Mouse (Mus musculus): ENCODE data around the gene Ttc28. TPM values are rescaled to one million over a fixed set of nuclear protein-coding genes. Genes with fewer than 3 reads are reported as not detected.

The Ttc28 gene
- polyA plus RNA-seq, 1 experiment: 14.4 TPM

DNA sequence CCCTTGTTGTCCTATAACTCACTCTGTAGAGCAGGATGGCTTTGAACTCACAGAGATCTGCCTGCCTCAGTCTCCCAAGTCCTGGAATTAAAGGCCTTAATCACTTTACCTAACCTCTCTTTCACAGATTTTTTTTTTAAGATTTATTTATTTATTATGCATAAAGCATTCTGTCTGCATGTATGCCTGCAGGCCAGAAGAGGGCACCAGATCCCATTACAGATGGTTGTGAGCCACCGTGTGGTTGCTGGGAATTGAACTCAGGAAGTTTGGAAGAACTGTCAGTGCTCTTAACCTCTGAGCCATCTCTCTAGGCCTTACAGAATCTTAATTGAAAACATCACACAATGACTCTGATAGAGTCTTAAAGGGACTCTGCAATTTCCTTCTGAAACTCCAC, 26.6 kb upstream of the Ttc28 start:
- no peaks in the 10 kb centered on the region for H3K4me1 ChIP-seq (ENCODE audit: control insufficient read depth, insufficient read depth, low read length)
- TF ChIP-seq CTCF (IDR thresholded peaks at IDR 0.05; ENCODE audit: insufficient read depth, low read length) (no peak), POLR2A (IDR thresholded peaks at IDR 0.05; ENCODE audit: borderline replicate concordance, extremely low read depth, low read depth, low read length) (no peak)
- no peak for DNase-seq
- H3K4me3 ChIP-seq (replicated peaks; ENCODE audit: extremely low read depth, low read depth, low read length): no peak overlapping the region
- WGBS: 74% methylated on average over 1 of the region's 1 CpGs

- no peak for TF ChIP-seq CTCF (IDR thresholded peaks at IDR 0.05; ENCODE audit: insufficient read depth, low read length)
- TF ChIP-seq POLR2A (IDR thresholded peaks at IDR 0.05; ENCODE audit: borderline replicate concordance, extremely low read depth, low read depth, low read length): no peak
- Histone ChIP-seq H3K4me3 (replicated peaks; ENCODE audit: extremely low read depth, low read depth, low read length) (no peak overlapping the region), H3K4me1 (ENCODE audit: control insufficient read depth, insufficient read depth, low read length) (peaks cover 5% of the 10 kb centered on the region; the same call in 1 of the 2 replicates)
- WGBS: 50% methylated on average over 5 of the region's 5 CpGs
- DNase-seq: no peak
Measured at GRCm38 (mm10) chr5:110857091-110857490, 22.5 kb upstream of the Ttc28 start.

- DNase-seq: peak; percentile 63
- TF ChIP-seq POLR2A (IDR thresholded peaks at IDR 0.05; ENCODE audit: borderline replicate concordance, extremely low read depth, low read depth, low read length) (peak; percentile 47; the same call in 1 of the 2 replicates), CTCF (IDR thresholded peaks at IDR 0.05; ENCODE audit: insufficient read depth, low read length) (no peak)
- WGBS: 14% methylated on average over 13 of the region's 13 CpGs
- peak overlapping the region; percentile 87 for H3K4me3 ChIP-seq (replicated peaks; ENCODE audit: extremely low read depth, low read depth, low read length)
- peaks cover 5% of the 10 kb centered on the region; the same call in 1 of the 2 replicates for H3K4me1 ChIP-seq (ENCODE audit: control insufficient read depth, insufficient read depth, low read length)
Measured at GRCm38 (mm10) chr5:110859013-110859650, 20.5 kb upstream of the Ttc28 start.

DNA sequence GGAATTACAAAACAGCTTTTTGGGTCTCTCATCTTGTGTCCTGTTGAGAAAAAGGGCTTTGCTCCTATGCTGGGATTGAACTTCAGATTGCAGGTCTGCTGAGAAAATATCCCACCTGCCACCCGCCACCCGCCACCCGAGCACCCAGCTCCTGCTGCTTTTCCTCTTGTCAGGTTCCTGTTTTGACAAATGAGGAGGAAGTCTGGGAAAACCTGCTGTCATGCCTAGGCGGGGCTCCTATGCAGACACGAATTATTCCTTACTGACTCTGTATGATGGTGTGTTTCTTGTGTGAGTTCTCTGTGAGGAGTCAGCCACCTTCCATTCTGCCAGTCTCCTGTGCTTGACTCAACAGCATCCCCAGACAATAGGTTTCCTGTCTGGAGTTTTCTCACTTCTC, 19.2 kb upstream of the Ttc28 start:
- no peak for DNase-seq
- TF ChIP-seq CTCF (IDR thresholded peaks at IDR 0.05; ENCODE audit: insufficient read depth, low read length): no peak
- no peak for TF ChIP-seq POLR2A (IDR thresholded peaks at IDR 0.05; ENCODE audit: borderline replicate concordance, extremely low read depth, low read depth, low read length)
- 60% methylated on average over 5 of the region's 5 CpGs for whole genome bisulfite sequencing
- Histone ChIP-seq H3K4me1 (ENCODE audit: control insufficient read depth, insufficient read depth, low read length) (peaks cover 5% of the 10 kb centered on the region; the same call in 1 of the 2 replicates), H3K4me3 (replicated peaks; ENCODE audit: extremely low read depth, low read depth, low read length) (no peak overlapping the region)

DNA sequence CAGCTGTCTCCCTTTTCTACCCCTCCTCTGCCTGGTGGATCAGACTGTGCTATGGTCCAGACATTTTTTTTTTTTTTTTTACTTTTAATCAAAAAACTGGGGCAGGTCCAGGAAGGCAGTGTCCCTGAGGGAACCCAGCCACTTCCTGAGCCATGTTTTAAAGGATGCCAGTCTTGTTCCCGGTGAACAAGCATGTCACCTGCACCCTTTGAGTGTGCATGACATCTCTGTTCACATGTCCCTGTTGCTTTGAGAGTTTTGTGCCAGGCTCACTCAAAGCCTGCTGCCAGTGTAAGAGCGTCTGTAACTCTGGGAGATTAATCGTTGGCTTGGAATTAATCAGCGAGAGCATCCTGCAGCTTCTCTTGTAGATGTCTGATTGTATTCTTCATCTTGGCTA, 11.1 kb upstream of the Ttc28 start:
- Histone ChIP-seq H3K4me3 (replicated peaks; ENCODE audit: extremely low read depth, low read depth, low read length) (no peak overlapping the region), H3K4me1 (ENCODE audit: control insufficient read depth, insufficient read depth, low read length) (no peaks in the 10 kb centered on the region; the same call in 1 of the 2 replicates)
- DNase-seq: no peak
- WGBS: 41% methylated on average over 4 of the region's 4 CpGs
- TF ChIP-seq CTCF (IDR thresholded peaks at IDR 0.05; ENCODE audit: insufficient read depth, low read length): no peak
- TF ChIP-seq POLR2A (IDR thresholded peaks at IDR 0.05; ENCODE audit: borderline replicate concordance, extremely low read depth, low read depth, low read length): no peak

GRCm38 (mm10) chr5:110869242-110869669, 10.3 kb upstream of the Ttc28 start:
- H3K4me1 ChIP-seq (ENCODE audit: control insufficient read depth, insufficient read depth, low read length): no peaks in the 10 kb centered on the region; the same call in 1 of the 2 replicates
- TF ChIP-seq CTCF (IDR thresholded peaks at IDR 0.05; ENCODE audit: insufficient read depth, low read length): no peak
- TF ChIP-seq POLR2A (IDR thresholded peaks at IDR 0.05; ENCODE audit: borderline replicate concordance, extremely low read depth, low read depth, low read length): no peak
- H3K4me3 ChIP-seq (replicated peaks; ENCODE audit: extremely low read depth, low read depth, low read length): no peak overlapping the region
- WGBS: 40% methylated on average over 8 of the region's 8 CpGs
- no peak for DNase-seq

GRCm38 (mm10) chr5:110873160-110873559, 6.4 kb upstream of the Ttc28 start:
- no peaks in the 10 kb centered on the region; the same call in 1 of the 2 replicates for H3K4me1 ChIP-seq (ENCODE audit: control insufficient read depth, insufficient read depth, low read length)
- WGBS: 93% methylated on average over 6 of the region's 6 CpGs
- DNase-seq: no peak
- TF ChIP-seq CTCF (IDR thresholded peaks at IDR 0.05; ENCODE audit: insufficient read depth, low read length) (no peak), POLR2A (IDR thresholded peaks at IDR 0.05; ENCODE audit: borderline replicate concordance, extremely low read depth, low read depth, low read length) (no peak)
- no peak overlapping the region for H3K4me3 ChIP-seq (replicated peaks; ENCODE audit: extremely low read depth, low read depth, low read length)

GRCm38 (mm10) chr5:110874711-110875110, 4.9 kb upstream of the Ttc28 start:
- no peak for TF ChIP-seq POLR2A (IDR thresholded peaks at IDR 0.05; ENCODE audit: borderline replicate concordance, extremely low read depth, low read depth, low read length)
- TF ChIP-seq CTCF (IDR thresholded peaks at IDR 0.05; ENCODE audit: insufficient read depth, low read length): no peak
- H3K4me1 ChIP-seq (ENCODE audit: control insufficient read depth, insufficient read depth, low read length): no peaks in the 10 kb centered on the region; the same call in 1 of the 2 replicates
- no peak for DNase-seq
- H3K4me3 ChIP-seq (replicated peaks; ENCODE audit: extremely low read depth, low read depth, low read length): no peak overlapping the region

- DNase-seq: no peak
- no peaks in the 10 kb centered on the region for H3K4me1 ChIP-seq (ENCODE audit: control insufficient read depth, insufficient read depth, low read length)
- WGBS: 89% methylated on average over 1 of the region's 1 CpGs
- H3K4me3 ChIP-seq (replicated peaks; ENCODE audit: extremely low read depth, low read depth, low read length): no peak overlapping the region
- TF ChIP-seq POLR2A (IDR thresholded peaks at IDR 0.05; ENCODE audit: borderline replicate concordance, extremely low read depth, low read depth, low read length) (no peak), CTCF (IDR thresholded peaks at IDR 0.05; ENCODE audit: insufficient read depth, low read length) (no peak)
Measured at GRCm38 (mm10) chr5:110875286-110875685, 4.3 kb upstream of the Ttc28 start.
